Mouse (Mus musculus): Measurements from ENCODE around the gene Pex16.

DNA sequence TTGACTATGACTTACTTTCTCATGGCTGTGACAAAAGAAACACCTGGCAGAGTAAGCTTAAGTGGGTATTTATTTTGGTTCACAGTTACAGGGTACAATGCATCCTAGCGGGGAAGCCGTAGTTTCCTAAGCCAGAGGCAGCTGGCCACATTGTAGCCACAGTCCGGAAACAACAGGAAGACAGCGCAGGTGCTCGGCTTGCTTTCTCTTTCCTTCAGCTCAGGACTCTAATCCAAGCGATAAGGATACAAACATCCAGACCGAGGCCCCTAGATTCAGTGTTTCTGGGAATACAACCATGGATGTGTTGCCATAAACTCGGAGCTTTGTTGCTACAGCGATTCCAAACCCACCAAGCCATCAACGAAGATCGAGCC lies 1.1 kb upstream of the Pex16 start:
- TF ChIP-seq EP300 (IDR thresholded peaks at IDR 0.05; ENCODE audit: low read depth in 1 of 2, low read length in 2 of 2) (no peak), ELF1 (IDR thresholded peaks at IDR 0.05; ENCODE audit: low read depth, low read length) (no peak)

All from MEL (cell line).